Mouse (Mus musculus) intestine, embryonic 14.5 days (tissue): ENCODE results near the gene F5. TPM values are rescaled to one million over a fixed set of nuclear protein-coding genes. Genes with fewer than 3 reads are reported as not detected.
A peak's percentile ranks its signal among the peaks of the same experiment; 100 is the strongest.
"Not testable (repeated sequence)": the region's sequence is repeated elsewhere in the genome, so short reads cannot be mapped to it uniquely, and the experiment has no call there.

Experiments
- ATAC-seq: fragments of 200-750 bp; cut with Nextera tagmentation; replicated peaks from 2 replicates; pipeline ENCODE4 v1.8.0; 2017; ENCODE audit warnings: low read depth, moderate number of reproducible peaks, moderate TSS enrichment, moderate library complexity; ENCODE audit not compliant: low FRiP score, low TSS enrichment
- DNase-seq: peaks from one replicate; pipeline ENCODE4 v3.0.0-alpha.2; 2018; ENCODE audit warnings: low spot score
- H3K27ac ChIP-seq: fragments of 300-500 bp; sonication (generic); 2 replicates; pipeline ENCODE4 v1.5.1; 2014; ENCODE audit warnings: low read depth, mild to moderate bottlenecking, control low read depth
- H3K27me3 ChIP-seq: fragments of 300-500 bp; sonication (generic); replicated peaks from 2 replicates; pipeline ENCODE4 v1.6.1; 2014; ENCODE audit warnings: low read length, control low read depth; ENCODE audit not compliant: control insufficient read depth, insufficient read depth
- H3K36me3 ChIP-seq: fragments of 300-500 bp; sonication (generic); 2 replicates; pipeline ENCODE4 v1.6.1; 2014; ENCODE audit warnings: low read length, control low read depth; ENCODE audit not compliant: control insufficient read depth, insufficient read depth
- H3K4me1 ChIP-seq: fragments of 300-500 bp; sonication (generic); replicated peaks from 2 replicates; pipeline ENCODE4 v1.6.1; 2014; ENCODE audit warnings: low read length, control low read depth, mixed read lengths; ENCODE audit not compliant: control insufficient read depth, insufficient read depth
- H3K4me2 ChIP-seq: fragments of 300-500 bp; sonication (generic); 2 replicates; pipeline ENCODE4 v1.6.1; 2014; ENCODE audit warnings: low read length
- H3K4me3 ChIP-seq: fragments of 300-500 bp; sonication (generic); 2 replicates; pipeline ENCODE4 v1.5.1; 2014; ENCODE audit warnings: low read depth, low read length, control low read depth, mixed read lengths
- H3K9ac ChIP-seq: fragments of 300-500 bp; sonication (generic); 2 replicates; pipeline ENCODE4 v1.6.1; 2014; ENCODE audit warnings: mild to moderate bottlenecking, low read length
- H3K9me3 ChIP-seq: fragments of 300-500 bp; sonication (generic); 2 replicates; pipeline ENCODE4 v1.6.1; 2016; ENCODE audit warnings: low read length, control low read depth; ENCODE audit not compliant: control insufficient read depth
- WGBS: fragments of 180-500 bp; shearing (Covaris S2); extraction: QIAGEN DNeasy Blood & Tissue Kit; methylation state at CpG from one replicate; pipeline ENCODE4 v1.1.7; 2014; 5-methylcytosine and 5-hydroxymethylcytosine counted together
- polyA plus RNA-seq: library from polyadenylated mRNA; unstranded; fragments of >200 nt; fragmentation: Nextera tagmentation; extraction: Ambion mirVana; gene quantifications from 2 replicates; pipeline ENCODE4 v1.2.1, GENCODE M21; 2014

Gene F5
- polyA plus RNA-seq, 1 experiment from 2014 or later, result 0.58 TPM

- 78% methylated on average over 2 of the region's 4 CpGs for WGBS
- not testable (repeated sequence) for H3K9ac ChIP-seq, H3K9me3 ChIP-seq, H3K27me3 ChIP-seq, H3K36me3 ChIP-seq, H3K4me2 ChIP-seq, H3K27ac ChIP-seq, H3K4me1 ChIP-seq, ATAC-seq, DNase-seq, H3K4me3 ChIP-seq
Measured at GRCm38 (mm10) chr1:164231937-164232570, 80.4 kb downstream of the F5 start.

DNA sequence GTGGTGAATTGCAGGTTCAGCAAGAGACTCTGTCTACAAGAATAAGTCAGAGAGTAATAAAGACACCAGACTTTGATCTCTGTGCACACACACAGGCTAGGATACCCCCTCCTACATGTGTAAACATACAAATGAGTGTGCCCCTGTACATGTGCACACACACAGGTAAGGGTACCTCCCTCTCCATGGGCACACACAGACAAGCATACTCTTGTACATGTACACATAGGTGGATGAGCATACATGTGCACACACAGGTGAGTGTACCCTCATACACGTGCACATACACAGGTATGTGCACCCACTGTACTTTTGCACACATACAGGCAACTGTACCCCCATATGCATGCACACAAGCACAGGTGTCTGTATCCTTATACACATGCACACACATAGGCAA, 81.8 kb downstream of the F5 start:
- ATAC-seq (no peak), DNase-seq (no peak)
- Histone ChIP-seq H3K9ac (no peak overlapping the region), H3K4me1 (no peaks in the 10 kb centered on the region), H3K4me3 (no peak overlapping the region), H3K4me2 (no peak overlapping the region), H3K27ac (no peak overlapping the region), H3K36me3 (no peaks in the 10 kb centered on the region), H3K9me3 (no peaks in the 10 kb centered on the region), H3K27me3 (no peaks in the 10 kb centered on the region)
- 83% methylated on average over 1 of the region's 1 CpGs for WGBS

- WGBS, result 41% methylated on average over 7 of the region's 7 CpGs
- H3K9ac ChIP-seq, result no peak overlapping the region
- H3K36me3 ChIP-seq, result no peaks in the 10 kb centered on the region
- H3K9me3 ChIP-seq, result no peaks in the 10 kb centered on the region
- no peaks in the 10 kb centered on the region for H3K27me3 ChIP-seq
- ATAC-seq, result no peak
- no peak overlapping the region for H3K4me2 ChIP-seq
- H3K4me3 ChIP-seq, result no peak overlapping the region
- H3K27ac ChIP-seq, result no peak overlapping the region
- DNase-seq, result no peak
- H3K4me1 ChIP-seq, result no peaks in the 10 kb centered on the region
Measured at GRCm38 (mm10) chr1:164235078-164235477, 83.4 kb downstream of the F5 start.

- H3K27me3 ChIP-seq, result no peaks in the 10 kb centered on the region
- H3K9me3 ChIP-seq, result no peaks in the 10 kb centered on the region
- 63% methylated on average over 7 of the region's 7 CpGs for WGBS
- H3K36me3 ChIP-seq, result no peaks in the 10 kb centered on the region
- H3K4me3 ChIP-seq, result no peak overlapping the region
- DNase-seq (no peak), ATAC-seq (no peak)
- no peak overlapping the region for H3K4me2 ChIP-seq
- no peaks in the 10 kb centered on the region for H3K4me1 ChIP-seq
- no peak overlapping the region for H3K27ac ChIP-seq
- no peak overlapping the region for H3K9ac ChIP-seq
Measured at GRCm38 (mm10) chr1:164236078-164236477, 84.4 kb downstream of the F5 start.

DNA sequence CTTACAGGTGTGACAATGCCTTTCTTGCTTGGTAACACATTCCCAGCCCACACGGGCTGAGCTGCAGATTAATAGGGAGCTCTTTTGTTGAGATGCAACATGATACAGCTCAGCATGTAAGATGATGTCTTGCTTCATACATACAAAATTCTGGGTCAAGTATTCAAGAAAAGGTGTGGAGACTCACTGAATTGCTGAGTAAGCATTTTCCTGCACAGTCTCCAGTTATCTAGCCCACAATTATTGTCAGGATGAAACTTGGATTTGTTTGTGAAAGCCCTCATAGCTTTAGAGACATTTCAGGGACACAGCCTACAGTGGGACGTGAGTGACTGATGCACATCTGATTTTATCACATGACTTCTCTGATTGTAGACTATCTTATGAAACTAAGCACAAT, 89.9 kb downstream of the F5 start:
- Histone ChIP-seq H3K36me3 (no peaks in the 10 kb centered on the region), H3K4me2 (no peak overlapping the region), H3K27me3 (no peaks in the 10 kb centered on the region), H3K4me1 (no peaks in the 10 kb centered on the region), H3K9ac (no peak overlapping the region), H3K27ac (no peak overlapping the region), H3K9me3 (no peaks in the 10 kb centered on the region), H3K4me3 (no peak overlapping the region)
- ATAC-seq (no peak), DNase-seq (no peak)
- 82% methylated on average over 2 of the region's 2 CpGs for WGBS

DNA sequence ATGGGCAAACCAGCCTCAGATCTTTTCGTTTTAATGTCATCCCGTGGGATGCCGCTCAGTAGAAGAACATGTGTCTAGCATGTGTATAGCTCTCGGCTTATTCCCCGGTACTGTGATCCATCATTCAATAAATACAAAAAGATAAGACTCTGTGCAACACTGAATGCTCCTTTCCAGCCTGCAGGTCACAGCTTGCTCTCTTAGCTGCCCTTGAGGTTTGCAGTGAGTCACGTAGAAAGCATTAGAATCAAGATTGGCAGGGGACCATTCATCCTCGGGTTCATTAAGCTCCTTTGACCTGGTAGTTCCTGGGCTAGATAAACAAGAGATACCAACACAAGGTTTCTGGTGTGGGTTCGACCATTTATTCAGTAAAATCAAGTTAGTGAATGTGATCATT, 91.2 kb downstream of the F5 start:
- DNase-seq, result no peak
- H3K4me1 ChIP-seq, result peaks cover under 1% of the 10 kb centered on the region; the same call in 1 of the 2 replicates
- WGBS, result 61% methylated on average over 8 of the region's 8 CpGs
- H3K27ac ChIP-seq, result no peak overlapping the region
- H3K4me3 ChIP-seq, result no peak overlapping the region
- no peak for ATAC-seq
- H3K9me3 ChIP-seq, result no peaks in the 10 kb centered on the region
- H3K36me3 ChIP-seq, result no peaks in the 10 kb centered on the region
- H3K9ac ChIP-seq, result no peak overlapping the region
- H3K27me3 ChIP-seq, result no peaks in the 10 kb centered on the region
- H3K4me2 ChIP-seq, result no peak overlapping the region

DNA sequence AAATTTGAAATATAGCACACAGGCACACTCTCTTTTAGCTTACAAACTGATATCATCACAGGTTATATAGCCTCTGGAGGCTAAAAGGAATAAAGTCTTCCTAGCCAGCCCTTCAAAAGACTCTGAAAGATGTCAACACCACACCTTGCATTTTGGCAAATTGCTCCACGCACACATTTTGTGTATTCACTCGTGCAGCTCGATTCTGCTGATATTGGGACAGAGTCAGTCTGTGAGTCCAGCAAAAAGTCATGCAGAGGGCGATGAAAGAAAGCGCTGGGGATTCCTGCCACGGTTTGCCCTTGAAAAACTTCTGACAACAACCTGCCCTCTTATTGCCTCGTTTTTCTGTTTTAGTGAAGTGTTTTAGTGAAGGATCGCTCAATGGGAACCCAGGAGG, 95.8 kb downstream of the F5 start:
- WGBS, result 52% methylated on average over 8 of the region's 8 CpGs
- no peak for ATAC-seq
- Histone ChIP-seq H3K4me3 (no peak overlapping the region), H3K9ac (no peak overlapping the region; the same call in 1 of the 2 replicates), H3K36me3 (no peaks in the 10 kb centered on the region), H3K27ac (no peak overlapping the region), H3K9me3 (no peaks in the 10 kb centered on the region), H3K4me1 (peaks cover 9% of the 10 kb centered on the region; the same call in 1 of the 2 replicates), H3K27me3 (no peaks in the 10 kb centered on the region), H3K4me2 (peak overlapping the region; percentile 74; the same call in 1 of the 2 replicates)
- DNase-seq, result no peak

DNA sequence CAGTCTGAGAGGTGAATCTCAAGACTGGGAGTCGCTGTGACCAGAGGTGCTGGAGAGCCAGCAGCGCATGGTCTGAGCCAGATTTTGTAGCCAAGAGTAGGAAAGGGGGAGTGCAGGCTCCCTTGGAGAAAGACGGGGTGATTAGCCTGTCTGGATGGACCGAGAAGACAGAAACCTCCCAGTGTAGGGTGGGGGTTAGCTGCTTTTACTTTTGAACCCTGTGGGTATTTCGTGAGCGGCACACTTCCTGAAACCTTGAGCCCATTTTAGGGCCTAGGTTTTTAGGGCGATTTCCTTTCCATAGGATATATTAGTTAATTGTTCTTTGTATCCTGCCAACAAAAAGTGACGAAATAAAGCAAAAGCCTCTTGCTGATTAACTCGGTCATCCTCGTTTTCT, 96.3 kb downstream of the F5 start:
- ATAC-seq (no peak), DNase-seq (peak; percentile 60)
- peaks cover 11% of the 10 kb centered on the region; the same call in 1 of the 2 replicates for H3K4me1 ChIP-seq
- peak overlapping the region; percentile 74 for H3K4me2 ChIP-seq
- H3K27ac ChIP-seq, result peak overlapping the region; percentile 74; the same call in 1 of the 2 replicates
- H3K36me3 ChIP-seq, result no peaks in the 10 kb centered on the region
- H3K27me3 ChIP-seq, result no peaks in the 10 kb centered on the region
- peak overlapping the region; percentile 63 for H3K9ac ChIP-seq
- no peaks in the 10 kb centered on the region for H3K9me3 ChIP-seq
- WGBS, result 15% methylated on average over 10 of the region's 10 CpGs
- H3K4me3 ChIP-seq, result peak overlapping the region; percentile 67
